Mouse (Mus musculus): ENCODE results near the gene Rgs7. TPM values are rescaled to one million over a fixed set of nuclear protein-coding genes. Genes with fewer than 3 reads are reported as not detected.
A peak's percentile ranks its signal among the peaks of the same experiment; 100 is the strongest.

The Rgs7 gene
- total and polyA plus RNA-seq, 2 experiments from 2014 or later = 40.5 to 48.1 TPM

DNA sequence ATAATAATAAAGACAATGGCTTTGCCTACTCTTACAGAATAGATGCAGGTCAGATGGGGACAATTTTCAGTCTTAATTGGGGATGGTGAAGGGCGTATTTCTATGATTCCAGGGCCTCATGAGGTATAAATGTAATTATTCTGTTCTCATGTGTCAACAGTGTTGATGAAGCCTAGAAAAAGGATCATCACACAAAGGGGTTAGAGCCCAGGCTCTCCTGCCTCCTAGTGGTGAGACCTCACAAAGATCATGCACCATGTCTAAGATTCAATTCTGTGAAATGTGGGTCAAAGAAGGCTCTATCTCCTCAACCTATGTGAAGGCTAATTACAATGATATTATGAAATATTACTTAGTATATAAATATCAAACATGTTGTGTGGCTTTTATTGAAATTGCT lies 146.1 kb downstream of the Rgs7 start:
- no peaks in the 10 kb centered on the region for H3K36me3 ChIP-seq (ENCODE audit: insufficient read depth, low read length)

GRCm38 (mm10) chr1:175336191-175336590 lies 156.1 kb downstream of the Rgs7 start:
- Histone ChIP-seq H3K4me3 (ENCODE audit: low read depth, low read length) (no peak overlapping the region), H3K27ac (ENCODE audit: low read depth, low read length) (no peak overlapping the region; the same call in 1 of the 2 replicates), H3K9ac (replicated peaks; ENCODE audit: low read length, poor library complexity, severe bottlenecking) (no peak overlapping the region), H3K27me3 (ENCODE audit: insufficient read depth, low read length) (no peaks in the 10 kb centered on the region), H3K4me2 (ENCODE audit: low read depth, low read length, poor library complexity, severe bottlenecking) (no peak overlapping the region), H3K9me3 (ENCODE audit: low read length) (no peaks in the 10 kb centered on the region), H3K4me1 (ENCODE audit: insufficient read depth, low read length) (no peaks in the 10 kb centered on the region), H3K36me3 (ENCODE audit: insufficient read depth, low read length) (no peaks in the 10 kb centered on the region)
- DNase-seq (ENCODE audit: low spot score) (no peak), ATAC-seq (ENCODE audit: low FRiP score) (no peak)
- WGBS = 68% methylated on average over 4 of the region's 4 CpGs
- TF ChIP-seq CTCF (IDR thresholded peaks at IDR 0.05) = no peak

More for the DNA sequence above, 146.1 kb downstream of the Rgs7 start:
- TF ChIP-seq CTCF (IDR thresholded peaks at IDR 0.05) = peak; percentile 8; the same call in 1 of the 2 replicates
- Histone ChIP-seq H3K9ac (replicated peaks; ENCODE audit: low read length, poor library complexity, severe bottlenecking) (no peak overlapping the region), H3K4me2 (ENCODE audit: low read depth, low read length, poor library complexity, severe bottlenecking) (no peak overlapping the region), H3K4me1 (ENCODE audit: insufficient read depth, low read length) (no peaks in the 10 kb centered on the region), H3K27ac (ENCODE audit: low read depth, low read length) (no peak overlapping the region), H3K9me3 (ENCODE audit: low read length) (no peaks in the 10 kb centered on the region), H3K4me3 (ENCODE audit: low read depth, low read length) (no peak overlapping the region), H3K27me3 (ENCODE audit: insufficient read depth, low read length) (no peaks in the 10 kb centered on the region)
- 100% methylated on average over 1 of the region's 1 CpGs for WGBS
- no peak for DNase-seq (ENCODE audit: low spot score)
- ATAC-seq (ENCODE audit: low FRiP score) = no peak

GRCm38 (mm10) chr1:175333041-175333854 lies 159.1 kb downstream of the Rgs7 start:
- 89% methylated on average over 9 of the region's 9 CpGs for WGBS

GRCm38 (mm10) chr1:175329934-175330471 lies 162.3 kb downstream of the Rgs7 start:
- TF ChIP-seq CTCF (IDR thresholded peaks at IDR 0.05) = no peak
- Histone ChIP-seq H3K27ac (ENCODE audit: low read depth, low read length) (no peak overlapping the region), H3K27me3 (ENCODE audit: insufficient read depth, low read length) (no peaks in the 10 kb centered on the region), H3K9me3 (ENCODE audit: low read length) (no peaks in the 10 kb centered on the region), H3K36me3 (ENCODE audit: insufficient read depth, low read length) (no peaks in the 10 kb centered on the region), H3K4me1 (ENCODE audit: insufficient read depth, low read length) (no peaks in the 10 kb centered on the region), H3K9ac (replicated peaks; ENCODE audit: low read length, poor library complexity, severe bottlenecking) (no peak overlapping the region), H3K4me2 (ENCODE audit: low read depth, low read length, poor library complexity, severe bottlenecking) (no peak overlapping the region), H3K4me3 (ENCODE audit: low read depth, low read length) (no peak overlapping the region)
- ATAC-seq (ENCODE audit: low FRiP score) = no peak
- DNase-seq (ENCODE audit: low spot score) = no peak
- 89% methylated on average over 3 of the region's 3 CpGs for WGBS

More at GRCm38 (mm10) chr1:175333041-175333854, 159.1 kb downstream of the Rgs7 start:
- ATAC-seq (ENCODE audit: low FRiP score) (no peak), DNase-seq (ENCODE audit: low spot score) (peak; percentile 26)
- H3K4me1 ChIP-seq (ENCODE audit: insufficient read depth, low read length) = no peaks in the 10 kb centered on the region
- no peak overlapping the region for H3K4me2 ChIP-seq (ENCODE audit: low read depth, low read length, poor library complexity, severe bottlenecking)
- no peaks in the 10 kb centered on the region for H3K36me3 ChIP-seq (ENCODE audit: insufficient read depth, low read length)
- no peaks in the 10 kb centered on the region for H3K27me3 ChIP-seq (ENCODE audit: insufficient read depth, low read length)
- no peak for TF ChIP-seq CTCF (IDR thresholded peaks at IDR 0.05)
- no peak overlapping the region for H3K27ac ChIP-seq (ENCODE audit: low read depth, low read length)
- no peak overlapping the region for H3K9ac ChIP-seq (replicated peaks; ENCODE audit: low read length, poor library complexity, severe bottlenecking)
- no peaks in the 10 kb centered on the region for H3K9me3 ChIP-seq (ENCODE audit: low read length)
- no peak overlapping the region for H3K4me3 ChIP-seq (ENCODE audit: low read depth, low read length)

DNA sequence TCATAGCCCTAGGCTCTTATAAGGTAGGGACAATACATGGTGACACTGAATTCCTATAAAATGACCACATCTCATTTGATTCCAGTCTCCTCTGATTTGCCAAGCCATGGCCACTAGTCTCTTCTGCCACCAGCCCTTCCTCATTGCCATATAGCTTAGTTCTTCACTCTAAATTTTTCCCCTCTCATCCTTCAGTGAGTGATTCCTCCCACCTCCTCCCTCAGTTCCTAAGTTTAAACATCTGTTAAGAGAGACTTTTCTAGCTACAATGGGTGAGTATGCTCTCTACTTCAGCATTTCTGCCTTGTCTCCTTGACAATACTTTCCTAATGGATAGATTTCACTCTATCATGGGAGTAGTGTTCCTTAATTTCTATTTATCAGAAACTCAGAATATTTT lies 169.5 kb downstream of the Rgs7 start:
- H3K27me3 ChIP-seq (ENCODE audit: insufficient read depth, low read length) = no peaks in the 10 kb centered on the region
- TF ChIP-seq CTCF (IDR thresholded peaks at IDR 0.05) = no peak

GRCm38 (mm10) chr1:175319205-175319604 lies 173.1 kb downstream of the Rgs7 start:
- no peak for ATAC-seq (ENCODE audit: low FRiP score)
- no peak for TF ChIP-seq CTCF (IDR thresholded peaks at IDR 0.05)
- WGBS = 55% methylated on average over 9 of the region's 9 CpGs
- Histone ChIP-seq H3K27ac (ENCODE audit: low read depth, low read length) (no peak overlapping the region), H3K4me3 (ENCODE audit: low read depth, low read length) (no peak overlapping the region), H3K4me1 (ENCODE audit: insufficient read depth, low read length) (no peaks in the 10 kb centered on the region), H3K9me3 (ENCODE audit: low read length) (no peaks in the 10 kb centered on the region), H3K4me2 (ENCODE audit: low read depth, low read length, poor library complexity, severe bottlenecking) (no peak overlapping the region), H3K27me3 (ENCODE audit: insufficient read depth, low read length) (no peaks in the 10 kb centered on the region), H3K36me3 (ENCODE audit: insufficient read depth, low read length) (no peaks in the 10 kb centered on the region; the same call in 1 of the 2 replicates), H3K9ac (replicated peaks; ENCODE audit: low read length, poor library complexity, severe bottlenecking) (no peak overlapping the region)
- peak; percentile 23 for DNase-seq (ENCODE audit: low spot score)

More for the DNA sequence above, 169.5 kb downstream of the Rgs7 start:
- no peak overlapping the region for H3K4me3 ChIP-seq (ENCODE audit: low read depth, low read length)
- no peak overlapping the region for H3K27ac ChIP-seq (ENCODE audit: low read depth, low read length)
- no peak overlapping the region for H3K4me2 ChIP-seq (ENCODE audit: low read depth, low read length, poor library complexity, severe bottlenecking)
- no peak overlapping the region for H3K9ac ChIP-seq (replicated peaks; ENCODE audit: low read length, poor library complexity, severe bottlenecking)
- DNase-seq (ENCODE audit: low spot score) = no peak
- H3K36me3 ChIP-seq (ENCODE audit: insufficient read depth, low read length) = no peaks in the 10 kb centered on the region
- no peaks in the 10 kb centered on the region for H3K9me3 ChIP-seq (ENCODE audit: low read length)
- no peak for ATAC-seq (ENCODE audit: low FRiP score)
- H3K4me1 ChIP-seq (ENCODE audit: insufficient read depth, low read length) = no peaks in the 10 kb centered on the region
